Mouse (Mus musculus): Measurements from ENCODE around the gene Dnase1.

DNA sequence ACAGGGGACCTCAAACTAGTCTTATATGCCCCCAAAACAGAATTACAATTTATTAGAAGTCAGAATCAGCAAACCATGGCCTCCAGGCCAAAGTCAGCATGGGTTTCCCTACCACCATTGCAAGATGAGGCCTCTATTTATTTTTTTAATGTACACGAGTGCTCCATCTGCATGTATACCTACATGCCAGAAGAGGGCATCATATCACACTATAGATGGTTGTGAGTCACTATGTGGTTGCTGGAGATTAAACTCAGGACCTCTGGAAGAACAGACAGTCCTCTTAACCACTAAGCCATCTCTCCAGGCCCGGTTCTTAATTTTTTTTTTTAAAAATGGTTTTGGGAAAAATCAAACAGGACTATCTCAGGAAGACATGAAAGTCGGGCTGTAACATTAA, 17.1 kb downstream of the Dnase1 start:
- TF ChIP-seq TCF12 (IDR thresholded peaks at IDR 0.05; ENCODE audit: low read depth, low read length) (no peak), POLR2A (IDR thresholded peaks at IDR 0.05; ENCODE audit: low read depth, low read length) (no peak)
